Mouse (Mus musculus) liver, embryonic 16.5 days (tissue): Measurements from ENCODE around the gene Defb22. TPM values are rescaled to one million over a fixed set of nuclear protein-coding genes. Genes with fewer than 3 reads are reported as not detected.

Source experiments
- polyA plus RNA-seq: library from polyadenylated mRNA; unstranded; fragments of >200 nt; fragmentation: Nextera tagmentation; extraction: Ambion mirVana; gene quantifications from 2 replicates; pipeline ENCODE4 v1.2.1, GENCODE M21; 2015

The Defb22 gene
- polyA plus RNA-seq, 1 experiment from 2014 or later = not detected

Other genes starting within 250 kb of the Defb22 start
- gene Tbc1d20, start 196.3 kb downstream of the Defb22 start, polyA plus RNA-seq = 11.3 and 11.7 TPM in 2 replicates
- gene Rbck1, start 157.5 kb downstream of the Defb22 start, polyA plus RNA-seq = 37.7 and 40.2 TPM in 2 replicates
- gene Trib3, start 146.1 kb downstream of the Defb22 start, polyA plus RNA-seq = 6.5 and 6.8 TPM in 2 replicates
- gene Nrsn2, start 113.5 kb downstream of the Defb22 start, polyA plus RNA-seq = not detected in 2 replicates
- 0.77 and 0.99 TPM in 2 replicates for gene Sox12, start 92.1 kb downstream of the Defb22 start, polyA plus RNA-seq
- 6.4 and 6.7 TPM in 2 replicates for gene Zcchc3, start 75.1 kb downstream of the Defb22 start, polyA plus RNA-seq
- 0.12 and 0.18 TPM in 2 replicates for gene 6820408C15Rik, start 74.6 kb downstream of the Defb22 start, polyA plus RNA-seq
- not detected in 2 replicates for gene Defb23, start 25.5 kb downstream of the Defb22 start, polyA plus RNA-seq
- not detected in 2 replicates for gene Defb20, start 13.1 kb downstream of the Defb22 start, polyA plus RNA-seq
- gene Defb26, start 21.6 kb upstream of the Defb22 start, polyA plus RNA-seq = not detected in 2 replicates
- gene Defb28, start 28.1 kb upstream of the Defb22 start, polyA plus RNA-seq = not detected in 2 replicates
- gene Defb29, start 50.0 kb upstream of the Defb22 start, polyA plus RNA-seq = not detected in 2 replicates
- gene Gm17416, start 79.2 kb upstream of the Defb22 start, polyA plus RNA-seq = not detected in 2 replicates
- gene Defb21, start 82.6 kb upstream of the Defb22 start, polyA plus RNA-seq = not detected in 2 replicates
- not detected in 2 replicates for gene Defb19, start 90.2 kb upstream of the Defb22 start, polyA plus RNA-seq
- not detected in 2 replicates for gene Defb45, start 109.3 kb upstream of the Defb22 start, polyA plus RNA-seq
- gene Defb36, start 114.2 kb upstream of the Defb22 start, polyA plus RNA-seq = not detected in 2 replicates
- gene Defb25, start 132.9 kb upstream of the Defb22 start, polyA plus RNA-seq = not detected in 2 replicates
- gene Rem1, start 136.8 kb upstream of the Defb22 start, polyA plus RNA-seq = 1.1 TPM in 2 replicates
- gene H13, start 179.3 kb upstream of the Defb22 start, polyA plus RNA-seq = 45.5 and 52.7 TPM in 2 replicates
- 10.2 and 11.1 TPM in 2 replicates for gene Mcts2, start 196.9 kb upstream of the Defb22 start, polyA plus RNA-seq
- gene Id1, start 246.1 kb upstream of the Defb22 start, polyA plus RNA-seq = 18.1 and 18.8 TPM in 2 replicates